Mouse (Mus musculus): ENCODE measurements around the gene Tshb. TPM values are rescaled to one million over a fixed set of nuclear protein-coding genes. Genes with fewer than 3 reads are reported as not detected.
A peak's percentile ranks its signal among the peaks of the same experiment; 100 is the strongest.

Gene Tshb
- total RNA-seq (2021): not detected

GRCm38 (mm10) chr3:102782618-102783017 is at the start of gene Tshb:
Gene Tshb, minus strand, starts transcription at chr3:102782718.
- intact Hi-C loops (cut with DNase I): no loop called here
- no peak for DNase-seq (ENCODE audit: low spot score in 2 of 2)

DNA sequence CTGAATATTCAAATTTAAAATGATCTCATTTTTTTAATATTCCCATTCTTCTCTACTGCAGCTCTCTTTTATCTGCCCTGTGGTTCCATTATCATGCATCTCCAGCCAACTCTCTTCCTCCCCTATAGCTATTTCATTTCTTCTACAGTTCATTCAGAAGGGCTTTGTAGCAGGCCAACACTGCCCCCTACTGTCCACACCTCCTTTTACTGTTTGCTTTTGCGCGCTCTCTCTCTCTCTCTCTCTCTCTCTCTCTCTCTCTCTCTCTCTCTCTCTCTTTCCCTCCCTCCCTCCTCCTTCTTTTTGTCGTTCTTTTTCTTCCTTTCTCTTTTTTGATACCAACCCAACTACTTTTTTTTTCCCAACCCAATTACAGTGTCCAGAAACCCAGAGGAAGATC is 21.4 kb upstream of the Tshb start:
- intact Hi-C loops (cut with DNase I): loop anchor here (1.0 to 10.0 kb wide), 4 partner anchors 89 to 719 kb away; partner anchors contain the start of gene Casq2
- peak; percentile 74 to 79 for DNase-seq (ENCODE audit: low spot score in 2 of 2)

DNA sequence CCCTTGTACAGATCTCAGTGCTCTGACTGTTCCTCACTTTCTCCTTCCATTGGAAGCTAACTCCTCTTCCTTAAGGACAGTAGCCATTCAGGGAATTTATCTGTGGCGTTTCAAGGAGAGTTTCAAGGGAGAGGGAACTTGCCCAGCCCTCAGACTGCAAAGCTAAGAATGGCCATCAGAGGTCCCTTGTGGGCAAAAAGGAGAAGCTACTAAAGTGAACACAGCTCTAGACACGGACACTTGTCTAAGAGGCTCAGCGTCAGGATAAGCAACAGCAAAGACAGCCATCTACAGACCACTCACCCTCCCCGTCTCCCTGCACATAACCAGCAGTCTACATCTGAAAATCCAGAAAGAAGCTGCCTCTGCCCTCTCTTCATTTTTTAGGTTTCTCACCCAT is 4.9 kb upstream of the Tshb start:
- no peak for DNase-seq (ENCODE audit: low spot score in 2 of 2)
- intact Hi-C loops (cut with DNase I): no loop called here

GRCm38 (mm10) chr3:102773018-102773417 is 9.5 kb downstream of the Tshb start:
- intact Hi-C loops (cut with DNase I): no loop called here
- no peak for DNase-seq (ENCODE audit: low spot score in 2 of 2)

DNA sequence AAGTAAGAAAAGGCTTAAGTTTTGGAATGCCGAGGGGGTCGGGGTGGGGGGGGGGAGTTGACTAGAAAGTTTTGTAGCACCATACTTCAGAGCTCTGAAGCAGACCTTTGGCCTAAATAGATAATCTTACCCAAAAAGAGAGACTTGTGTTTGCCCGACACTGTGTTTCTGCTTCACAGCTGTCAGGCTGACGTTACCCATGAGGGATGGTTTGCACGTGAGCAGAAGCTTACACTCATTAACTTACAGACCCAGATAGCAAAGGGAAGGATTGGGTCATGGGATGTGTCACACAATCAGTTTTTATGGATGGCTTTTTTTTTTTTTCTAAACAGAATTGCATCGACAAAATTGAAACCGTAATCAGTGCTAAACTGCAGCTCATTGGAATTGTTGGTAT is 17.7 kb downstream of the Tshb start:
- intact Hi-C loops (cut with DNase I): no loop called here
- no peak for DNase-seq (ENCODE audit: low spot score in 2 of 2)

GRCm38 (mm10) chr3:102763713-102764400 is 18.7 kb downstream of the Tshb start:
- DNase-seq (ENCODE audit: low spot score in 2 of 2): peak; percentile 24 to 28
- intact Hi-C loops (cut with DNase I): no loop called here

DNA sequence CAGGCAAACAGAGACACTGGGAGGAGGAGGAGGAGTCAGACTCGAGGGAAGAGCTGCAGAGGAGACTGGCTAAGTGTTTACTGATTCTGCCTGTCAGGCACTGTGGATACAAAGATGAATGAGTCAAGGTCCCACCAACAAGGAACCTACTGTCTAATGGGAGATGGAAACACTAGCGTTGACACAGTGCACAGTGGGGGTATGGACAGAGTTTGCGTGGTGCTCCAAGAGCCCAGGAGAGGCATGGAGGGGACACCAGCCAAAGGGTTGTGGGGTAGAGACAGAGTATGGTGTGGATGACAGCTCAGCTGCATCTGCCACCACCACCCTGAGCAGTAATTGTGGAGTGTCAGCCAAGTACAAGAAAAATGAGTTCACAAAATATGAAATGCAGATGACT is 20.1 kb downstream of the Tshb start:
- DNase-seq (ENCODE audit: low spot score in 2 of 2): peak in 1 of 2 experiments; percentile 19
- intact Hi-C loops (cut with DNase I): no loop called here

GRCm38 (mm10) chr3:102760236-102760635 is 22.3 kb downstream of the Tshb start:
- no peak for DNase-seq (ENCODE audit: low spot score in 2 of 2)
- intact Hi-C loops (cut with DNase I): no loop called here

DNA sequence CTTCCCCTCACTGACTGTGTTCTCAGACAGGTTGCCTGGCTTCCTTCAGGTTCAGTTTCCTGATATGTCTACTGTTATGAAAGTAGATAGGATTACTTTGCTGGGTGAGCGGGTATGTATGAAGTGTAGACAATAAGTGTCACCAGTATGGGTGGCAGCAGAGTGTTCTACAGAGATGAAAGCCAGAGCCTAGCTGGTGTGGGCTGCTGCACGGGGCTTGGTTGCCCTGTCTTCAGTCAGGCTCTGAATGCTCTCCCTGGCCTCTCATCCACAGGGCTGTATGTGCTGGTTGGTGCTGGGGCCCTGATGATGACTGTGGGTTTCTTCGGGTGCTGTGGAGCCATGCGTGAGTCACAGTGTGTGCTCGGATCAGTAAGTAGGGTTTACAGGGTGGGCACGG is 25.5 kb downstream of the Tshb start:
- intact Hi-C loops (cut with DNase I): no loop called here
- DNase-seq (ENCODE audit: low spot score in 2 of 2): no peak

DNA sequence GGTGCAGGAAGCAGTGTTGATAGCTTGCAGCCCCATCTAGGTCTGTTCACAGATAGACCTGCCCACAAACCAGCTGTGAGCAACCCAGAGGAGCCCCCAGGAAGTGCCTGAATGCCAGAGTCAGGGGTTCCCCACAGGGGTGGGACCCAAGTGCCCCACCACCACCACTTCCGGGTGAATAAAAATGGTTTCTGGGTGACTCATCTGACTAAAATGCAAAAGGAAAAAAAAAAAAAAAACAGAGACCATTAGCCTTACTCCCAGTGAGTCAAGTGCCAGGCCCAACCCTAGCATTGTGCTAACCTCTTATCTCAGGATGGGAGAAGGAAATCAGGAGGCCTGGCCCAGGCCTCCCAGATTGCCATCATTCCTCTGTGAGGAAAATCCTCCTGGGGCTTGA is 26.7 kb downstream of the Tshb start:
- intact Hi-C loops (cut with DNase I): no loop called here

DNA sequence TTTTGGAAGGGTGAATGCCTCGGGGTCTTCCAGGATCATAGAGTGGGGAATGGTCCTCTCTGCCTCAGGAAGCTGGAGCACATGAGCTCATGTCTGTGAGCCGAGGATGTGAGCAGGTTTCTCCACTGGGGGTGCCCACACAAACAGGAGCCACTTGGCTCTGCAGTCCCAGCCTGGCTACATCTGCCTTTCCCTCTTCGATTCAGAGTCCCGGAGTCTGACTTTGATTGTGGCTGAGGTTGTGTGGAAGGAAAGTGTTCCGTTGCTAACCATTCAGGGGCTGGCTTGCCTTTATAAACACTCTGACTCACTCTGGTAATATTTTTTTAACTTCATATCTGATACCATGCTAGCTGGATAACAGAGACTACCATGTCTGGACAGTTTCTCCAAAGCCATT is 30.1 kb downstream of the Tshb start:
- intact Hi-C loops (cut with DNase I): no loop called here

More for the DNA sequence above, 26.7 kb downstream of the Tshb start:
- DNase-seq (ENCODE audit: low spot score in 2 of 2): no peak

DNA sequence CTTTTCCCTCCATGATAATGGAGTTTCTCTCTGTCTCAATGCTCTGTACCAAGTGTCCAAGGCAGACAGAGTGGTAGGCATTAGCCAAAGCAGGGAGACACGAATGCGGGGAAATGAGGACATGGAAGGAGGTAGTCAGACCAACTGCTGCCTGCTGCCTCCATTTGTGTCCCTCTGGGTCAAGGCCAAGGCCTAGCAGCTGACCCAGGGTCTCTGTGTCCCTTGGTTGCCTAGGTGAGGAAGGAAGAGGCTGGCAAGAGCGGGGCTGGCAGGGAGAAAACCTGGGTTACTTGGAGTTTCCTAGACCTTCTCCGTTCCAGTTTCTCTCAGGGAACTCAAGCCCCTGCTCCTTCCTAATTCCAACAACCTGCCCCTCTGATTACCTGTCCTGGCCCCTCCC is 30.5 kb downstream of the Tshb start:
- DNase-seq (ENCODE audit: low spot score in 2 of 2): no peak
- intact Hi-C loops (cut with DNase I): no loop called here

More for the DNA sequence above, 30.1 kb downstream of the Tshb start:
- no peak for DNase-seq (ENCODE audit: low spot score in 2 of 2)

DNA sequence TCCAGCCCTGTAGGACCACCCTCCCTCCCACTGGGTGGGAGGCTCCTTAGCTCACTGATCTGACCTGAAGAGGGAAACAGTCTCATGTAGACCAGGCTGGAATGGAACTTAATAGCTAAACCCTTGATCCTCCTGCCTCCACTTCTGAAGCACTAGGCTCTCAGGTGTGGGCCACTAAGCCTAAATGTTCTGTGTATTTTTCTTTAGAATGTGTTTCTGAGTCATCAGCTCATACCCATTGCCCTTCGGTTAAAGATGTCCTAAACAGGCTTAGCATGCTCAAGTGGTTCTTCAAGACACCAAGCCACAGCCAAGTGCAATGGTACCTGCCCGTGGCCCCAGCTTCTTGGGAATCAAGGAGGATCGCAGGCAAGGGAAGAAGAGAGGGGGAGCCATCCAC is 31.0 kb downstream of the Tshb start:
- intact Hi-C loops (cut with DNase I): no loop called here
- DNase-seq (ENCODE audit: low spot score in 2 of 2): no peak

- intact Hi-C loops (cut with DNase I): no loop called here
- DNase-seq (ENCODE audit: low spot score in 2 of 2): no peak
Measured at GRCm38 (mm10) chr3:102751136-102751535, 31.4 kb downstream of the Tshb start.

- intact Hi-C loops (cut with DNase I): no loop called here
- DNase-seq (ENCODE audit: low spot score in 2 of 2): no peak
Measured at GRCm38 (mm10) chr3:102748686-102749085, 33.8 kb downstream of the Tshb start.

DNA sequence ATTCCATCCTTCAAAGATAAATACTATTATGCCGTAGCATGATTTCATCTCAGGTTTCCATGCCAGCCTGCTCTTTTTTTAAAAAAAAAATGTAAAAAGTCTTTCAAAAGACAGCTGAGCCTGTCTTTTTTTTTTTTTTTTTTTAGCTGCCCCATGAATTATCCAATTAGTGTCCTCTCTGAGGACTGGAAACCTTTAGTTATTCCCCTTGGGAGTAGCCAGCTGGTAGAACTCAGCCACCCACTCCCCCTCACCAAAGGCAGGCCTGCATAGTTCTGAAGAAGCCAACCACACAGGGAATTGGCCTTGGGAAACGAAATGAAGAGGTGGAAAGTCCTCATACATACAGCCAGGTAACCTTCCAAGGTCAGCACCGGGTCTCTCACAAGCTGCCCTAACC is 34.5 kb downstream of the Tshb start:
- DNase-seq (ENCODE audit: low spot score in 2 of 2): no peak
- intact Hi-C loops (cut with DNase I): no loop called here

GRCm38 (mm10) chr3:102746174-102746573 is 36.3 kb downstream of the Tshb start:
- no peak for DNase-seq (ENCODE audit: low spot score in 2 of 2)
- intact Hi-C loops (cut with DNase I): no loop called here

DNA sequence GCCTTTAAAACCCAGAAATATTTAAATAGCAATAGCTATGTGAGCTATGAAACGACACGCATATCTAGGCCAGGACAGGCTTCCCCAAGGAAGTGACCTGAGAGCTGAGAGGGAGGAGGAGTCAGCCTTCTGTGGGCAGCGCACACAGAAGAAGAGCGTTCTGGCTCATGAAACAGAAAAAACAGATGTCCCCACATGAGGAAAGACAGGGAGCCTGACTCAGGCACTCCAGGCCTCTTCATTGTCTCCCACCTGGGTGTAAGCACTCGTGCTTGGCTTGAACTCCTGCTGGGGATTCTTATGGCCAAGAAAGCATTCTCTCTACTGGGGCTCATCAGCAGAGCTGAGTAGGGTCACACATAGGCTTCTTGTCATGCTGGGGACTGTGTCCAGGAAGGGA is 37.9 kb downstream of the Tshb start:
- intact Hi-C loops (cut with DNase I): no loop called here
- DNase-seq (ENCODE audit: low spot score in 2 of 2): peak in 1 of 2 experiments; percentile 16

DNA sequence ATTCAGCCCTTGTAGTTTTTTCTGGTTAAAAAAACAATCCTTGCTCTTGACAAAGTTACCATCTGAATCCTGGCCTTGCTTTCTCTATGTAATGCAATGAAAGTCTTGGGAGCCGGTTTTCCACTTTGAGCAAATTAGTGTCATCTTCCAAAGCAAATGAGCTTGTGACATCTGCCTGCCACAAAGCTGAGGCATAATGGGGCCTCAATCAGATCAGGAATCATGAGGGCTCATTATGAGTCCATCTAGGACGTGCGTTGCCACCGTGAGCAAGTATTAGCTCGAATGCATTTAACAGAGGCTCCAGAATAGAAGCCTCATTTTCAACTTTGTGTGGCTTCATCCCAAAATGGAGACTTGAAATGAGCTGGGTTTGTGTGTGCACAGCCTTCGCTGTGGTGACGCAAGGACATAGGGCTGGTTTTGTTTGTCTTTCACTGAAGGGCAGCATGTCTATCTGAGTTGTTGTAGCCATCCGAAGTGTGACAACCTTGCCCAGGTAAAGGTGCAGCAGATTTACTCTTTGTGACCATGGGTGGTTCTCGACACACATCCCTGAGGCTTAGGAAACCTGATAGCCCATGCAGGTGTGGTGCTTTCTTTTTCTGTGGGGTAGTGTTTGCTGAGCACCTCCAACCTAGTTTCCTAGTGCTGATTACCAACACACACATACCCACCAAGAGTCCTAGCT is 38.6 kb downstream of the Tshb start:
- intact Hi-C loops (cut with DNase I): no loop called here
- DNase-seq (ENCODE audit: low spot score in 2 of 2): no peak

- intact Hi-C loops (cut with DNase I): no loop called here
- no peak for DNase-seq (ENCODE audit: low spot score in 2 of 2)
Measured at GRCm38 (mm10) chr3:102743202-102743601, 39.3 kb downstream of the Tshb start.

DNA sequence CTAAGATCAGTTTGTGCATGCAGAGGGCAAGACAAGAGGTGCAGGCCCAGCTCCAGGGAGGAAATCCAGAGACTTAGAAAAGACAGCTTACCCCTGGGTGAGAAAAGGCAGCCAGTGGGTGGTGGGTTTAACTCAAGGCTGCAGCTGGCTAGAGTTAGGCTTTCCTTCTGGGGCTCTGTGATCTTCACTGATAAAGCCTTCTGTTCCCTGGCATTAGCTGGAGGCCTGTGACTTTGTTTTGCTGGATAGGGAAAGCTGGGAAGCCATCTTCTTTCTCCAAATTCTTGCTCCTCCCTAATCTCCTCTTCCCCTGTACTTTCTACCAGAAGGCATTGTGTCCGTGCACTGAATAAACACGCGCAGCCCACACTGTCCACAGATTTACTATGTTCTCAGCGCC is 39.8 kb downstream of the Tshb start:
- no peak for DNase-seq (ENCODE audit: low spot score in 2 of 2)
- intact Hi-C loops (cut with DNase I): no loop called here
